Mouse (Mus musculus): ENCODE measurements around the gene Tfpi2.

DNA sequence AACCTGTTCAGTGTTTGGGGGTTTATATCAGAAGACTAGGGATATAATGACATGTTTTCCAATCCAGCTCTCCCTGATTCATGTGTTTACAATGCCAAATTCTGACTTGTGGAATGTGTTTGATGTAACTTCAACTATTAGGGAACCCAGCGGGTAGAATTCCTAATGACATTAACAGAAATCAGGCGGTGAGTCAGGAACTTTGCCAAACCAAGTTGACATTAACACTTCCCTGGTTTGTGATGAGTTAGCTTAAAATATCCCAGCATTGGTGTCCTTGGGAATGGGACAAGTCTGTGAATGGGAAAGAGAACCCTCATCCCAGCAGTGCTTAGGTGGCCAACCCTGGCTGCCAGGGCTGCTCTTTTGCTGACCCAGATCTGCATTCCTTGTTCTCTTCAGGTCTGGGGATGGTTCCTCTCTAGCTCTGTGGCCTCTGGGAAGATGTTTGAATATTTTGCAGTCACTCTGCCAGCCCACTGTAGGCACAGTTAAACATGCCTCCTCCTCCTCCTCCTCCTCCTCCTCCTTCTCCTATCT, 19.9 kb upstream of the Tfpi2 start:
- TF ChIP-seq POLR2A (IDR thresholded peaks at IDR 0.05; ENCODE audit: borderline replicate concordance, insufficient read depth, low read length) (no peak), CTCF (IDR thresholded peaks at IDR 0.05; ENCODE audit: borderline replicate concordance, insufficient read depth, low read depth, low read length) (no peak)
